Mouse (Mus musculus) natural killer cell, adult 2 months (primary cell): ENCODE results near the gene Pde4d.

Experiments used
- DNase-seq, 2 experiments: peaks; one replicate each; pipeline ENCODE4 v3.0.0; 2022; ENCODE audit warnings: low spot score in 2 of 2

Pde4d gene

DNA sequence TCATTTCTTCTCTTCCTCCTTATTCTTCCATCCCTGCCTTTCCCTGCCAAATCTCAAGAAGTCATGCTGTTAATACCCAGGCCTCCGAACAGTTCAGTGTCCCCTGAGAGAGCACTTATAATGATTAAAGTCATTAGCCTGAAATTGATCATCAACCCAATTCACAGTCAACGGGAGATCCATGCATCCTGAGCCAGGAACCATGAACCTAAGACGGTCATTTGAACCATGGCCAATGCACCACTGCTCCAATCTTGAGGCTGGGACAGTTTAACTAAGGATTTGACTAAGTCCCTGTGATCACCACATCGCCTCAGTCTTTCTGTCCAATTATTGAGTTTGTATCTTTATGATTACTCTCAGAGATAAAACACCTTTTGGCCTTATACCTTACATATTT, 952.6 kb downstream of the Pde4d start:
- no peak for DNase-seq

GRCm38 (mm10) chr13:109402936-109403335, 953.2 kb downstream of the Pde4d start:
- no peak for DNase-seq

DNA sequence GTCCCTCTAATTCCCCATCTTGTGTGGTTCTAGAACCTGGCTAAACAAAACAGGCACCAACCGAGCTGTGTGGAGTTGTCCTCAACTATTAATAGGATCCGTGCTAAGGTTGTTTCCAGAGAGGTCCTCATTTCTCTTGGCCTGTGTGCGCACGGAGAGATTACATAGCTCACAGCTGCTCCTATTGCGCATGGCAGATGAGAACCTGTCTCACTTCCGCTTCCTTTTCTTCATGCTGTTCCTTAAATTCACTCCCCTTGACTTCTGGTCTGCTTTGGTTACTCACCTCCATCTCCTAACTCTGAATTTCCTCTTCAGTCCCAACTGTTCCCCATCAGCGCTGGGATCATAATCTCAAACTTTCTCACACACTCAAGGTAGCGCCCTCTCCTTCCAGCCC, 956.6 kb downstream of the Pde4d start:
- no peak for DNase-seq

- no peak for DNase-seq
Observed at GRCm38 (mm10) chr13:109407371-109407770, 957.6 kb downstream of the Pde4d start.

DNA sequence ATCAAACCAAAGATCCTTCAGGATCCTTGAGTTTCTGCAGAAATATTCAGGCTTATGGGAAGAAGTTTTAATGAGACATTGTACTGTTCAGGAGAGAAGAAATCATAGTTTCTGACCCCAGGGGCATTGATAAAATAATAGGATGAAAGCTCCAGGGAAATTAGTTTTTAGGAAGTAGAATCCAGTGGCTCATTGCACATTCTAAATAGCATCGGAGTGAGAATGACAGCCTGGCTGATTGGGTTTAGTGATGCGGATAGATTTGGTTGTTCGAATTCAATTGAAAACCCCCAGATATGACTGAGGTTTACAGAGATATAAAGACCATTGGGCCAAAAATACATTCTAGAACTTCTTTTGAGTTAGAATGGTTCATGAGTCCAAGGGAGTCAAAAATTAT, 970.7 kb downstream of the Pde4d start:
- DNase-seq: no peak

DNA sequence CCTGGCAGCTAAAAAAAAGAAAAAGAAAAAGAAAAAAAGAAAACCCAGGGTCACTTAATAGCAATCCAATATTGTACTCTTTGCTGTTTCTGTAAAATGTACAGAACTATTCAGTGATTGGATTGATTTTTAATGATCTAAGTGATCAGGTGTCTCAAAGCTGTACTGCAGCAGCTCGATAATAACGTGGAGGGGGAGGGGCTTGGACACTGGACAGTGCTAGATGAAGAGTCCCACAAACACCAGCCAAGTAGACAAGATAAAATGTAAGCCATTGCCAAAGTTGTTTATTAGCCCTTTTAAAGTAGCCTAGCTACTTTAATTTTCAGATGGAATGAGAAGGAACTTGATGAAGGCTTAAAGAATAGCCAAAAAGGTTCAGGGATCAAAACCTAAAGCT, 975.2 kb downstream of the Pde4d start:
- DNase-seq: no peak

DNA sequence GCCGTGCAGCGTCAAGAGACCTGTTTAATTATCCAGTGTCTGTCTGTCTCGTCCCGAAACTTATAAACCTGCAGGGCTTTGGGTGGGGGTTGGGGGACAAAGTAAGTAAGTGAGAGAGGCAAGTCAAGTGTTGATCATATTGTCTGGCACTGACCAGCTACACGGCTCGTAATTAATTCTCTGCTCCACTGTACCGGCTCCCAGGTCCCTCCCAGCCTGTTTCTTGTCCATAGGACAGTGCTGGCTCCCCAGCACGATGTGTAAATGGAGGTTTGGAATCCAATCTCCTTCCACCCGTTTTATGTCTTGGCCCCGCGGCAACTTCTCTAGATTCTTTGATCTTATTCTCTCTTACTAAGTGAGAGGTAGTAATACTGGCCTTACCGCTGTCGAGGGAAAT, 975.8 kb downstream of the Pde4d start:
- DNase-seq: no peak

- DNase-seq: no peak
Observed at GRCm38 (mm10) chr13:109426058-109426457, 976.3 kb downstream of the Pde4d start.

DNA sequence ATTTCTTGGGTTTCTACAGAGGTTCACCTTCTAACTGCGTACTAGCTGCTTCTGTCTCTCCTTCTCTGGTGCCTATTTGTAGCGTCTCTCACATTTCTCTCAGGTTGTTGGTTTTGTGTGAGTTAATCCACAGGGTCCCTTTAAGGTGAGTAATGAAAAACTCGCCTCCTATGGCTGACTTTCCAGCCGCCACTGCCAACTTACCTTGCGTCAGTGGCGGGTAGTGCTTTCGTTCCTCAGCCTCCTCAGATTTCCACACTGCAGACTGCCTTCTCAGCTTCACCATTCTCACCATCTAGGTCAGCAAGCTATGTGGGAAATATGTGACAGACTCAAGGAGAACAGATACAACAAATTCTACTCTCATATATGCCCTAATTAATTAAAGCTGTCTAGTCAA, 977.8 kb downstream of the Pde4d start:
- no peak for DNase-seq

- no peak for DNase-seq
Observed at GRCm38 (mm10) chr13:109429544-109429943, 979.8 kb downstream of the Pde4d start.

DNA sequence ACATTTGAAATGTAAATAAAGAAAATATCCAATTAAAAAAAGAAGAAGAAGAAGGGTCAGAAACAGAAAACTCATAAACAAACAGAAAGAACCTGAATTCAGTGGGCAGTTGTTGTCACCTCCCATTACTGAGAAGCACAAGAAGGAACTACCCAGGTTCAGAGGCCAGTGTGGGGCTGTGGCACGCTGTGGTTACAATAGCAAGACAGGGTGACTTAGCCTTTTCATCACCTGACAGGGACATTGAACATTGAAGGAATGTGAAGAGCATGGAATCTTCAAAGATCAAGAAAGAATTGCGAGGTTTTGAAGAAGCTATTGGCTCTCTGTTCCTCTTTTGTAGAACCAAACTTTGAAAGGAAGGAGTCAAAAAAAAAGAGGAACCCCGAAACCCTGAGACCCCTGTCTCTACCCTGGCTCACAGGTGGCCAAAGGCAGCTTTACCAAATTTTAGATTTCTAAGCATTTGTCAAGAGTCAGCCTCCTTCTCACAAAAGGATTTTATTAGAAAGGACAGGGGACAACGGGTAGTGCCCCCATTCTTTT, 987.6 kb downstream of the Pde4d start:
- peak in 1 of 2 experiments; percentile 7 for DNase-seq

DNA sequence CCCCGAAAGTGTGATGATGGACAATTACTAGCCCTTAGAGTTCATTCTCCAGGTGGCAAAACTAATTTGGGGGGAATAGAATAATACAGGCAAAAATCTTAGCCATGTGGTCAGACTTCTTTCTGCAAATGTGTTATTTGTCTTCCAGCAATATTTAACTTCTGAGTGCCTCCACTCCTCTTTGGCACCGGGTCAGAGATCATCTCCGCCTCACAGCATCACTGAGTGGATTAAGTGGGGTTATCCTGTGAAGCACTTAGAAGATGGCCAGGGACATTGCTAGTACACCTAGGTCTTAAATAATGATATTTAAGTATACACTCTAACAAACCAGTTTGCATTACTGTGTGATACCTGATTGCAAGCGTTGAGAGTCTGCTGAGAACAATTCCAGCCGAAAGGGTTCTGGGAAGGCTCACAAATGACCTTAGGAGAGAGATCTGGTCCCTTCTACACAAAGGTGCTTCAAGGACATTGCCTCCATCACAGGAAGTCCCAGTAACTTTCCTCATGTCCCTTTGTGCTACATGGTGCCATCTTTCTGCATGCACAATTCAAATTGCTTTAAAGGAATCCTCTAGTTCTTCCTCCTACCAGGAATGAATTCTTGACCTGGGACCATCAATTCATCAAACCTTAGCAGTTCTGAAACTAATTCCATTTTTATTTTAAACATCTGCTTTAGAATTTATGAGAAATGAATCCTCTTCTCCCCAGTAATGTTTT, 989.9 kb downstream of the Pde4d start:
- DNase-seq: no peak

DNA sequence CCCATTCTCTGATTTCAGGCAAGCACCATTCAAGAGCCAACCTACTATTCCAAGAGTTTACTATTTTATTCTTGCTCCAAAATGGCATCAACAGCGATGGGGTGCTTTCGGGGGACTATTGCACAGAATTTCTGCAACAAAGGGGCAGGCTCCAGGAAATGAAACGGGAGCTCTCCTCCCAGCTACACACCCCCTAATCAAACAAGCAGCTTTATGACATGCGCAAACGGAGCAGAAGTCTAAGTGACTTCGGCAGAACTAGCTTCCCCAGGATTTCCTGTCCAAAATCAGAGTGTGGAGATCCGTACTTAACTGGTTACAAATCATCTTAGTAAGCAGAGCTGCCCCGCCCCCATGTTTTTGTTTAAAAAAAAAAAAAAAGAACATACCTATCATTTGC, 990.6 kb downstream of the Pde4d start:
- peak in 1 of 2 experiments; percentile 24 for DNase-seq

GRCm38 (mm10) chr13:109440881-109441280, 991.1 kb downstream of the Pde4d start:
- DNase-seq: peak; percentile 19 to 45

GRCm38 (mm10) chr13:109441401-109441973, 991.7 kb downstream of the Pde4d start:
- no peak for DNase-seq

DNA sequence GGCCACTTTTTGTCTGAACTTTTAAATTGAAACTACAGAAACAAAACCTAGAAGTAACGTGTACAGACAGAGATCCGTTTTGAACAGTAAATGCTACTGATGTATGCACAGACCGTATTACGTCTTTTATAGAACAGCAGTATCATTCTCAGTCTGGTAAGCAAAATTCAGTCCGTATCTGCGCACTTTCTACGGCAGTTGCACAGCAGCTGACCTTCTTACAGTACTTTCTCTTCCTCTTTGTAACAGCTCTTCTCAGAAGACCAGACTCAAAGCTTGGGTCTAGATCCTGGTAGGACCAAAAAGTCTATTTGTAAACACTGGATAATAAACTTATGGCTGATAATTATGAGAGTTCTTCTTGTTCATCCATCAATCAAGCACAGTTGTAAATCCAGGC, 996.4 kb downstream of the Pde4d start:
- peak in 1 of 2 experiments; percentile 48 for DNase-seq

GRCm38 (mm10) chr13:109448121-109448520, 998.4 kb downstream of the Pde4d start:
- DNase-seq: no peak

DNA sequence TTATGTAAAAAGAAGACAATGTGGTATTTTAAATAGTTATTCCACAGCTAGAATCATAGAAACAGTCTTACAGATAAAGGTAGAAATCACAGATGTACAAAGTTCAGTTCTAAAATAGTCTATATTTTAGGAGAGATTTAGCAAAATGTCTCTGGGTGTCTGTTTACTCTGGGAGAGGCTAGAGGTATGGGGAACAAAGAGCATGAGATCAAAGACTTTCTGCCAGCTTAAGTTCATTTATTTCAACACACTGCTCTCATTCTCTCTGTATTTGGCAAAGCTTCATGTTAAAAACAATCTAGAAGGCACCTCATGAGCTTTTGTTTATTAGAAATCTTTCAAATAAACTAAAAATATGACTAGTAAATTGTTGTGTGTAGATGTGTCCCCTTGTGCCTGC, 1024.6 kb downstream of the Pde4d start:
- no peak for DNase-seq

GRCm38 (mm10) chr13:109481446-109481845, 1031.7 kb downstream of the Pde4d start:
- no peak for DNase-seq

DNA sequence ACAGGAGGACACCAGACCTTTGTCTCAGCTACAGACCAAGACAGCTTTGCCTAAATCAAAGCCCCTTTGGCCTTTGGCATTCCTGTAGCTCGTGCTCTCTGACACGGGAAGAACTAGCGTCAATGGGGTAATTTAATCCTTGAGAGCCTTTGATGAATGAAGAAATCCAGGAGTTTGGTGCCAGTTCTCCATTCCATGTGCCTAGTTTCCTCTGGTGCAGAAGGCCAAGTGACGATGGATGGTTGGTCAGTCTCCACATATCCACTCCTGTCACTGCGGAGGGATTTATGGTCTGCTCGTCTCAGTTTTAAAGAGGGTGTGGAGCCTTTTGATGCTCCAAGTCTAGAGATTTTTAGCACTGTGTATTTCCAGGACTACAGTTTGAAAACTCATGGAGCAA, 1036.4 kb downstream of the Pde4d start:
- DNase-seq: no peak

DNA sequence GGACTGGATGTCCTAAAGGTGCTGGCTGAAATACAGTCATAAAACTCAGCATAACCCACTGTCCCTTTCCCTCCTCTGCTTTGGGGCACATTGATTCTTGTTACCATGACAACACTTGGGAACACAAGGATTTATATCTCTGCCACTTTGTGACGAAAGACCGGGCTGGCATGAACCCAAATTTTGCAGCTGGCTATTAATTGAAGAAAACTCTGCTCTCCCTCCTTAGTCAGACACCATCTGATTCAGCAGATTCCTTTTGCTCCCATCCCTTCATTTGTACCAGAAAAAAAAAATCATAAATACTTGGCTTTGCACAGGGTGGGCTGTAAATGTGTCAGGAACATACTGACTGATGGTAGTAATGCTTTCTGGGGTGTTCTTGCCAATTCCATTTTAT, 1037.6 kb downstream of the Pde4d start:
- no peak for DNase-seq

- no peak for DNase-seq
Observed at GRCm38 (mm10) chr13:109490853-109491252, 1041.1 kb downstream of the Pde4d start.

- DNase-seq: no peak
Observed at GRCm38 (mm10) chr13:109491829-109492228, 1042.1 kb downstream of the Pde4d start.
